Mouse (Mus musculus): ENCODE measurements around the gene Rgl2.
"Not testable (repeated sequence)": the region's sequence is repeated elsewhere in the genome, so short reads cannot be mapped to it uniquely, and the experiment has no call there.

The Rgl2 gene

DNA sequence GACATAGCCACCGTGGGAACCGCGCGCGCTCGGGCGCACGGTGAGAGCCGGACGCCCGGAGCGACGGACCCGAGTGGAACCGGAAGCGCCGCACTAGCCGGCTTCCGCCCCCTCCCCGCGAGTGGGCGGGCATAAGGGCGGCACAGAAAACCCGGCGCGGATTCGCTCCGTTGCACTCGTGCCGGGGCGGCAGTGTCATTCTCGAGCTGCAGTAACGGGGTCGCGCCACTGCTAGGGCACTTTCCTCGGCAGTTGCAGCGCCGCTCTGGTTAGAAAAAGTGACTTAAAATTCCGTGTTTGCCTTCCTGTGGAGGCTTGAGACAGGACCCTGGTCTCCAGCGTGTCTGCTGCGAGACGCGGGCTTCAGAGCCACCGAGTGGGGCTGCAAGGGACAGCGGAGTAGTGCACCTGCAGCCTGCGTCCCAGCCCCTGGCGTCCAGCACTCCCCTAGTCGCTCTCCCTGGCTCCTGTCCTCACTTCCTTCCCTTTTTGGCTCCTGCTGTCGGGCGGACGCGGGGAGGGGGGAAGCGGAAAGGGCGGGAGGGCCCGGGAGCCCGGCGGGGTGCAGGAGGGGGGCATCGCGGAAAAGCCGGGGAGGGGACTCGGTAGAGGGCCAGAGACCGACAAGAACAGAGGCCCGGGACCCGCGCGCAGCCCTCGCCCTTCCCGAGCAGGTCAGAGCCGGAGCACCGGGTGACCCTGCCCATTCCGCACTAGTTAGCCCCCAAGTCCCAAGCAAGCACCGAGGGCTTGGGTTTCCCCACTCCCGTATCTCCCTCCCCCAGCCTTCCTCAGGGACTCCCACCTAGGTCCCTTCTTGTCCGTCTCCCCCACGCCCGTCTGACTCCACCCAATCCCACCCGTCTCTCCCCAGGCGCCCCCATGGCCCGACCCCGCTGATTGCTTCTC, at the start of gene Rgl2:
TSS of gene Rgl2 (plus strand) at position 173 of the 909 bp plus-strand sequence.
- peak; percentile 96 to 97 for DNase-seq

- not testable (repeated sequence) for DNase-seq
Observed at GRCm38 (mm10) chr17:33884320-33884719, 45.0 kb upstream of the Rgl2 start.

DNA sequence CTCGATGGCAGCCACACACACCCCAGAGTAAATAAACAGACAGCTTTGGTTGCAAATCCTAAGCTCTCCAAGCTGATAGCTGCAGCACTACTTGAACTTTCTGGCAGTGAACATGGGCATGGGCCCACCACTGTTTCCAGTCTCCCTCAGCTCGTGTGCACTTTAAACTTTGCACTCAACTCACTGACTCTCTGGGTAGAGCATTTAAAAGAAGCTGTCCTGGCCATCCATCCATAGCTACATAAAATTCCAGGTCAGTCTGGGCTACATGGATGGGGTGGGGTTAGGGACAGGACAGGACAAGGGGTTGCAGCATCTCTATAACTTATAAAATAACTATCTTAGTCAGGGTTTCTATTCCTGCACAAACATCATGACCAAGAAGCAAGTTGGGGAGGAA, 41.5 kb upstream of the Rgl2 start:
- not testable (repeated sequence) for DNase-seq

GRCm38 (mm10) chr17:33888230-33888629, 41.1 kb upstream of the Rgl2 start:
- DNase-seq: not testable (repeated sequence)

DNA sequence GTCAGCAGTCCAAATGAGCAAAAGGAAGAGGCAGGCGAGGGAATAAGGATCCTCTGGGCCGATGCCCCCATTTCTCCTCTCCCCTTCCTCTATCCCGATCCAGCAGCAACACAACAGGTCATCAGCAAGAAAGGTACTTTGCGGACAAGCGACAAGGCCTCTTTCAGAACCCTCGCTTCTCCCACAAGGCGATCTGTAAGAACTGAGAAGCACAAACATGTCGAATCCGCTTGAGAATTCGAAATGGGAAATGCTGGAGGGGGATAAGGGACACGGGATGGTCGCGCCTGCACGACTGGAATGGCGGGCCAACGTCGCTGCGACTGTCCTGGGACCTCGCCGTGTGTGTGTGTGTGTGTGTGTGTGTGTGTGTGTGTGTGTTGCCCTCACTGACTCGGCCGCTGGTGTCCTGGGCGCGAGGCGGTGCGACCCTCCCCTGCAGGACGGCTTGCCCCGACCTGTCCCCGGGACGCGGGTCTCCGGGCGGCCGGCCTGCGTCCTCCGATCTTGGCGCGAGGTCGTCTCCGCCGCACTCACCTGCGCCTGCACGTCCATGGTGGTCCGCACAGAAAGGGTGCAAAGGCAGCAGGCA, 39.3 kb upstream of the Rgl2 start:
- DNase-seq: peak in 1 of 2 experiments; percentile 33

GRCm38 (mm10) chr17:33890533-33891059, 38.7 kb upstream of the Rgl2 start, which contains the start of gene Kifc1:
Kifc1 (minus strand) TSS chr17:33890661.
- DNase-seq: peak; percentile 99

- no peak for DNase-seq
Observed at GRCm38 (mm10) chr17:33891357-33891756, 38.0 kb upstream of the Rgl2 start.

DNA sequence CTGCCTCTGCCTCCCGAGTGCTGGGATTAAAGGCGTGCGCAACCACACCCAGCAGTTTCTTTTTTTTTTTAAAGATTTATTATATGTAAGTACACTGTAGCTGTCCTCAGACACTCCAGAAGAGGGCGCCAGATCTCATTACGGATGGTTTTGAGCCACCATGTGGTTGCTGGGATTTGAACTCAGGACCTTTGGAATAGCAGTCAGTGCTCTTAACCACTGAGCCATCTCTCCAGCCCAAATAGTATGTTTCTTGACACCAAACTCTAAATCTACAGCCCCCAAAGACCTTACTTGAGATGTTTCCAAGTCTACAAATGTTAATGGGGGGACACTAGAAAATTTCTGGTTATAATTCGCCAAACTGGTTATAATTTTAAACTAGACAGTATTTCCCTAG, 37.5 kb upstream of the Rgl2 start:
- DNase-seq: peak; percentile 33 to 42

DNA sequence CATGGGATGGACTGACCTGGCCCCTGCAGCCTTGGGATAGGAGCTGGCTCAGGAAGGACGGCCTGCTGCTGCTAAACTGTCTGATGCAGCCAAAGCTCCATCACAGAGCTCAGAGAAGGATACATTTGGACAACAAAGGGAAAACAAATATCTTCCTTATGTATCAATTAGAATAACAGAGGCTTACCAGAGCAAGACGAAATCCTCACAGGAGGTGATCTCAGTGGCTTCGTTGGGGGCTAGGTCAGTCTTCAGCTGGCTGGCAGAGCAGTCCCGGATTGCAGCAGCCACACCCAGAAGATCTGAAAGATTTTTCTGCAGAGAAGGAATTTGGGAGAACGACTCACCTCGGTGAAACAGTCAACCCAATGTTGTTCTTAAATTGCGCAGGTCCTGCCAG, 36.9 kb upstream of the Rgl2 start:
- no peak for DNase-seq

DNA sequence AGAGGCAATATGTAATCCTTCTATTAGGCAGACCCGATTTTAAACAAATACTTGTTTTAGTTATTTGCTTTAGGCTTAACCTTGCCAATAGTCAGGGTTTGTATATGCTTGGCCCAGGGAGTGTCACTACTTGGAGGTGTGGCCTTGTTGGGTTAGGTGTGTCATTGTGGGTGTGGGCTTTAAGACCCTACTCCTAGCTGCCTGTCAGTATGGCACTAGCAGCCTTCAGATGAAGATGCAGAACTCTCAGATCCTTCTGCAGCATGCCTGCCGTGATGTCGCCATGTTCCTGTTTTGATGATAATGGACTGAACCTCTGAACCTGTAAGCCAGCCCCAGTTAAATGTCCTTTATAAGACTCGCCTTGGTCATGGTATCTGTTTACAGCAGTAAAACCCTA, 36.3 kb upstream of the Rgl2 start:
- DNase-seq: not testable (repeated sequence)

GRCm38 (mm10) chr17:33897114-33897794, 32.1 kb upstream of the Rgl2 start:
- DNase-seq: peak; percentile 65 to 66

- DNase-seq: not testable (repeated sequence)
Observed at GRCm38 (mm10) chr17:33898193-33898592, 31.1 kb upstream of the Rgl2 start.

DNA sequence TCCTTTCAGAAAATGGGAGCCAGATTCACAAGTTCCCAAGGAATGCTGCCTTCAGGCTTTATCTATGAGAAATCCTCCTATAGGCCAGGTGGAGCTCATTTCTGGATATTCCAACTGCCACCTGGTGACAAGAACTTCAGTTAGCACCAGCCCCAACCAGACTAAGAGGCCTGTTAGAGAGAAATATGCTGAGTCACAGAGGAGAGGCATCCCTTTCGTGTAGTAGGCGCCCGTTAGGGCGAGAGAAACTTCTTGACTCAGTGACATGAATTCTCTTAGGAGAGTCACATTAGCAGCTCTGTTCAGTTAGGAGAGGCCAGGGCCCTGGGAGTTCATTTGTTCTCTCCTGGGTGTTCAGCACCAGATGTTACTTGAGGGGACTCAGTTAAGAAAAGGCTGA, 29.7 kb upstream of the Rgl2 start:
- no peak for DNase-seq

DNA sequence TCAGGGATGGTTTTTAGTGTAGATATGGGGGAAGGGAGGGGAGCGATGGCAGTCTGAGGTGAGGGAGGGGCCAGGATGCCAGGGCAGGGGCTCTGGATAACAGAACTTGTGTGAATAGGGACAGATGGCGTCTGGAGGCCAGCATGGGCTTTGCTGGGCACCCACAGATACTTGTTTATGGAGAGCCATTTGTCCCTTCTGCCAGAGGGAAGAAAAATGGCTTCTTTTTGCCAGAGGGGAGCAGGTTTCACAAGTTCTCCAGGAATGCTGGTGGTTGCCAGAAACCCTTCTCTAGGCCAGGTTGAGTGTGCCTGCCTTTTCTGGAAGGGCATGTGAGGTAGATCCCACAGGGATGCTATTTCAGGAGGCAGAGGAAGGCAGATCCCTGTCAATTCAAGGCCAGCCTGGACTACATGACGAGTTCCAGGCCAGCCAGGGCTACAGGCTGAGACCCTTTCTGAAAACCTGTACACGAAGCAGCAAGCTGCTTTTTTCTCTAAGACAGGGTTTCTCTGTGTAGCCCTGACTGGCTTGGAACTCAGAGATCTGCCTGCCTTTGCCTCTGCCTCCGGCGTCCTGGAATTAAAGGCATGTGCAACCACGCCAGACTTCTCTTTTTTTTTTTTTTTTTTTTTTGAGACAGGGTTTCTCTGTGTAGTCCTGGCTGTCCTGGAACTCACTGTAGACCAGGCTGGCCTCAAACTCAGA, 28.9 kb upstream of the Rgl2 start:
- DNase-seq: no peak

DNA sequence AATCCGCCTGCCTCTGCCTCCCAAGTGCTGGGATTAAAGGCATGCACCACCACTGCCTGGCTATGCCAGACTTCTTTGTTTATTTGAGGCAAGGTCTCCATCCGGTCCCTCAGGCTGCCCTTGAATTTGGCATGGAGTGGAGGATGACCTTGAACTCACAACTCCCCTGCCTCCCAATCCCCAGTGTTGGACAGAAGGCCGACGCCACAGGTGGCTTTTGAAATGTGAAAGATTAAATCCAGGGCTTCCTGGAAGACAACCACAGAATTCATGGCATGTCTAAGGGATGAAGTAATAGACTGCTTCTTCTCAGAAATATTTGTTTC, 28.4 kb upstream of the Rgl2 start:
- no peak for DNase-seq

- no peak for DNase-seq
Observed at GRCm38 (mm10) chr17:33901653-33902052, 27.7 kb upstream of the Rgl2 start.

- no peak for DNase-seq
Observed at GRCm38 (mm10) chr17:33902079-33902478, 27.3 kb upstream of the Rgl2 start.

GRCm38 (mm10) chr17:33902491-33902890, 26.9 kb upstream of the Rgl2 start:
- DNase-seq: no peak

GRCm38 (mm10) chr17:33903911-33904651, 25.3 kb upstream of the Rgl2 start:
- not testable (repeated sequence) for DNase-seq

DNA sequence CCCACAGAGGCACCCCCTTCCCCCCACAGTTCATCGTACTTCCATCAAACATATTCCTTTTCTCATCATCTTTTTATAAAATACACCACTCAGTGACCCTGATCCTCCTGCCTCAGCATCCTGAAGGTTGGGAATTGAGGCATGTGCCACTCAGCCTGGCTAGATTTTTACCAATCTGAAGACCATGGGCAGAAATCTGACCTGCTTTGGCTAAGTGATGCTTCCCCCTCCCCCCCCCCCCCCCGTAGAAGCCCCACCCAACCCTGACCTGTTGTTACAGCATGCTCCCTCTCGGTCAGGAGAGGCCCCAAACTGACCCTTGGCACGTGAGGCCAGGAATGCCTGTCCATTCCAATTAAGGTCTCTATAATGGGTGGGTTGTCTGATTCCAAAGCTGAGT, 24.5 kb upstream of the Rgl2 start, which contains the start of gene Platr17:
TSS of gene Platr17 (plus strand) at position 301 of the 400 bp plus-strand sequence.
- DNase-seq: not testable (repeated sequence)

DNA sequence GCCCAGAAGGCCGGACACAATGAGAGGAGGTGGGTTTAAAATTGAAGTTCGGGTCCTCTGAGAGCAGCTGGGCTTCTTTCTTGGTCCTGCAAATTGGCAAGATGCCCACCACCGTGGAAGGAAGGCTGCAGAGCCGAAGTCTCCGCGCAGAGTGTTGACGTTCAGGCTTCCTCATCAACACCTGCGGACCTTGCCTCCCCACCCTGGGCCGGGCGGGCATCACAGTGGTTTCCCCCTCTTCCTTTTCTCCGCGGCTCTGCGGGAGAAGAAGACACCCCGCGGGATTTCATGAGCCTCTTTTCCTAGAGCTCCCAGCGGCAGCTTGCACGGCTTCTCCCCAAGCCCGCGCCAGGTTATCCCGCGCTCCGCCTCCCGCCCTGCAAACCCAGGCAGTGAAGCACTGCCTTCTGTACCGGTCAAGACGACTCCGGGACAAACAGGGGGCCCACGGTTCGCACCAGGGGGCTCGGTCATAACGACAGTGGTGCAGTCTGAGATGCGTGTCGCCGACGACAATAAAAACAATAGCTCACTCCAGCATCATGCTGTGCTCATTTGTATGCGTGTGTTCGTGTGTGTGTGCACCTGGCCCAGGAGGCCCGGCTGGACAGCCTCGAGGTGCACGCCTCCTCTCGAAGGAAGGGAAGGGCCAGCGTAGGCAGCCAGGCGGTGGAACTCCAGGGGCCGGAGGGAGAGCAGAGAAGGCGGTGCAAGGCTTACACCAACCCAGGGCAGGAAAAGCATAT, 20.8 kb upstream of the Rgl2 start:
- DNase-seq: peak; percentile 45 to 52

Data from B cell, adult 2 months (primary cell).